Mouse (Mus musculus) brown adipose tissue, adult 24 weeks (tissue): ENCODE data around the gene Gba. TPM values are rescaled to one million over a fixed set of nuclear protein-coding genes. Genes with fewer than 3 reads are reported as not detected.

Experiments used
- H3K27ac ChIP-seq: fragments of 200-500 bp; replicated peaks from 2 replicates; pipeline ENCODE4 v1.5.1; 2012; ENCODE audit warnings: low read depth, mild to moderate bottlenecking, low read length
- H3K4me1 ChIP-seq: fragments of 200-500 bp; 2 replicates; pipeline ENCODE4 v1.6.1; 2012; ENCODE audit warnings: low read length, mixed read lengths; ENCODE audit not compliant: control insufficient read depth, insufficient read depth, insufficient read length
- H3K4me3 ChIP-seq: fragments of 200-500 bp; 2 replicates; pipeline ENCODE4 v1.5.1; 2012; ENCODE audit warnings: low read depth, mild to moderate bottlenecking, low read length, moderate library complexity; ENCODE audit not compliant: insufficient read depth
- polyA plus RNA-seq: library from polyadenylated mRNA; stranded (reverse); fragments of >200 nt; gene quantifications from 2 replicates; pipeline ENCODE4 v1.2.4, GENCODE M21; 2012; ENCODE audit not compliant: missing spikeins, insufficient read depth, insufficient read length

Gba gene
- polyA plus RNA-seq, 1 experiment = 18.2 TPM

DNA sequence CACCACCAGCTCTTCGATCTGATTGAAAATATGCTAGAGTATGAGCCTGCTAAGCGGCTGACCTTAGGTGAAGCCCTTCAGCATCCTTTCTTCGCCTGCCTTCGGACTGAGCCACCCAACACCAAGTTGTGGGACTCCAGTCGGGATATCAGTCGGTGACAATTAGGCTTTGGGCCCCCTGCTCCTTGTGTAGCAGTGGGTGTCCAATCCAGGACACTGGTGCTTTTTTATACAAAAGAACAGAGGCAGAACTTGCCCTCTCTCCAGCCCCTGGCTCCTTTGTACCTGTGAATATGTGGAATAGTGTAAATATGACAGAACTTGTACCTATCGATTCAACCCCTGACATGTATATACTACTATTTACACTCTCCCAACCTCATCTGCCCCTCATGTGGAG lies 26.3 kb upstream of the Gba start:
- Histone ChIP-seq H3K27ac (no peak overlapping the region), H3K4me3 (no peak overlapping the region), H3K4me1 (0 out of 2 replicates have a peak, but pooled peaks cover 5% of the 10 kb centered on the region)

DNA sequence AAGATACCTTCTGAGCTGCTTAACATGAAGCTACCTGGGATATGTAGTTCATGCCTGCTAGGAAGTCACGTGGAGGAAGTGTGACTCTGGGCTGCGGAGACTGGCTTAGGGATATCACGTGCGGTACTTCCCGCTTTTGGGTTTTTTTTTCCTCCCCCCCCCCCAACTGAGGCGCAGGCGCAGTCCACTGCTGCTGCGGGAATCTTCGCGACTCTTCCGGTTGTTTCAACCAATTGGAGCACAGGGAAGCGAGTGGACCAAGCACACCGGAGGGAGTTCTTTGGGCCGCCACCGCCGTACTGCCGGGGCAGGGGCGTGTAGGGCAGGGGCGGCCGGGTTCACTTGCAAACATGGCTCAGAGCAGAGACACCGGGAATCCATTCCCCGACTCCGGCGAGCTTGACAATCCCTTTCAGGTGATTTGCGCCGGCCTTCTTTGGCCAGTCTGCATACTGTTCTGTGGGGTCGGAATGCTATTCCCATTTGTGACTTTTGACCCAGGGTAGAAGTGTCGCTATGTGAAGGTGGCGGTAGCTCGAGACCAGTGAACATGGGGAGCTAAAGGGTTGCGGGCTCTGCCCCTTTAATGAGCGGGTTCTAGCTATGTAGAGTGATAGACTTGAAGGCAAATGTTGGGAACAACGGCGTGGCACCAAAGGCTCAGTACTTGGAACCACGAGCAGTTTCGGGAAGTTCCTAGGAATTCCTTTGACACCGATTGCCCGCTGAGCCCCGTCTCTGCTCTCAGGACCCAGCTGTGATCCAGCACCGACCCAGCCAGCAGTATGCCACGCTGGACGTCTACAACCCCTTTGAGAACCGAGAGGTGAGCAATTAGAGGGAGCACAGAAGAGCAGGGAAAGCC lies 25.3 kb upstream of the Gba start, which contains the start of gene Scamp3:
Gene Scamp3, plus strand, starts transcription at position 232 of the 865 bp plus-strand sequence.
- Histone ChIP-seq H3K4me3 (peak within 1 kb of the TSS; percentile 77), H3K4me1 (0 out of 2 replicates have a peak, but pooled peaks cover 5% of the 10 kb centered on the region), H3K27ac (peak within 1 kb of the TSS; percentile 50)

DNA sequence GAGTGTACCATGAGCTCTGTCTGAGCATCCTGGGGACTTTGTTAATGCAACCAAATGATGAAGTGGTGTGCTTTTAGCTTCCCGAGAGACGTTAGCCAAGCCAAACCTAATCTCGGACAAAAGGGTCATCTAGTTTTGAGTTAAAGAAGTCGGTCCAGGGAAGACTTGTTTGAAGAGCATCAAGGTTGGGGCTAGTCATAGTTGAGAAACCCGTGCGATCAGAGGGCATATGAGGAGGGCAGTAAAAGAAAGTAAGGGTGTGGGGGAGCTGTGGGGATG lies 24.7 kb upstream of the Gba start:
- Histone ChIP-seq H3K4me3 (peak overlapping the region; percentile 77), H3K27ac (peak overlapping the region; percentile 50), H3K4me1 (0 out of 2 replicates have a peak, but pooled peaks cover 5% of the 10 kb centered on the region)

- no peak overlapping the region; the same call in 1 of the 2 replicates for H3K4me3 ChIP-seq
- H3K4me1 ChIP-seq = 0 out of 2 replicates have a peak, but pooled peaks cover 5% of the 10 kb centered on the region
- no peak overlapping the region for H3K27ac ChIP-seq
Measured at GRCm38 (mm10) chr3:89179056-89179455, 23.7 kb upstream of the Gba start.

- Histone ChIP-seq H3K4me1 (peaks cover 5% of the 10 kb centered on the region; the same call in 1 of the 2 replicates), H3K4me3 (no peak overlapping the region), H3K27ac (no peak overlapping the region)
Measured at GRCm38 (mm10) chr3:89181749-89182500, 20.8 kb upstream of the Gba start.

DNA sequence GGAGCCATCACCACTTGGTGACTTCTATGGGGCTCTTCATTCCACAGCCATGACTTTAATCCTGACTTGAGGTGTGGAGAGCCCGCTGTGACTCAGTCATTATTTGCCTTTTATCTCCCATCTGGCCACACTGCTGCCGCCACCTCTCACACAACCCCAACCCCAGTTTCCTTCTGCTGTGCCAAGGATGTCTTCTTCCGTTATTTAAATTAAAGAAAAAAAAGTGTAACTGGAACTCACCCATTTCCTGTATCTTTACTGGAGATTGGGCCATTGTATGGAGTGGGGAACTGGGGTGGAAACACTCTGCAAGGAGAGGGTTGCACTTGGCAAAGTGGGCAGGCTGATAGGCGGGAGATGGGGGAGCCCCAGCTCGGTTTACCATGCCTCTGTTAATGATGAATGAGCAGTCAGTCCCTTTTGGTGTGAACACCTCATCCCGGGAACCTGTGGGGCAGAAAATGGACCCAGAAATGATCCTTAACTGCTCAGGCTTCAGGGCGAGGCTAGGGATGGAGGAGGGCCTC lies 20.1 kb upstream of the Gba start:
- H3K4me3 ChIP-seq = 0 out of 2 replicates have a peak overlapping the region, but pooled peaks have one; percentile 54
- peaks cover 5% of the 10 kb centered on the region; the same call in 1 of the 2 replicates for H3K4me1 ChIP-seq
- H3K27ac ChIP-seq = no peak overlapping the region

DNA sequence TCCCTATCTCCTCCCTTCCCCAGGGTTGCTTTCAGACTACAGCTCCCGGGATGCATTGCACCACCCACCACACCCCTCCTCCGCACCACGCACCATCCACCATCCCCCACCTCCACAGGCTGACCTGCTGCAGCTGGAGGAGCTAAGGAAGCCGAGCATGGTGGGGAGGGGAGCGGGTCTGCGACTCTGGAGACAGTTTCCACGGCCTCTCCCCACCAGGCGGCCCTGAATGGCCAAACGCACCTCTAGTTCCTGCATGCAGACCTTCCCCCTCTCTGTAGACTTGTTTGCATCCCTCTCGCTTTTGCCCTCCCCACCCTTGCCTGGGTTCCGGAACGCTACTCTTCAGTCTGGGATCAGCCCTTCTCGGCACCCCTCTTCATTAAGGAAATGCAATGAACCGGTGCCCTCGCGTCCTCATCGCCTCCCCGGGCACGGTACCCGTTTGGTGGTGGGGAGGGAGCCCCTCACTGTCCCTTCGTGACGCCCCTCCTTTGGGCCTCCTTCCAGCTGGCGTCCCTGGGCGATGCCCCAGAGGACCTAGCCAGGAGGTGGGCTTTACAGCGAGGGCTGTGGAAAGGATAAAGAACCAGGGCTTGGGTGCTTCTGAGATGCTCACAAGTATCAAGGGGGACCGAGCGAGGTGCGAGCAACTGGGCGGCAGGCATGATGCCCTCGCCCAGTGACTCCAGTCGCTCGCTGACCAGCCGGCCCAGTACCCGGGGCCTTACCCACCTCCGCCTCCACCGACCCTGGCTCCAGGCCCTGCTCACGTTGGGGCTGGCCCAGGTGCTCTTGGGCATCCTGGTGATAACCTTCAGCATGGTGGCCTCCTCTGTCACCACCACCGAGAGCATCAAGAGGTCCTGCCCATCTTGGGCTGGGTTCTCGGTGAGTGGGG lies 19.4 kb upstream of the Gba start, which contains the start of gene Fam189b:
Gene Fam189b, plus strand, starts transcription at position 86 of the 901 bp plus-strand sequence.
- peaks cover under 1% of the 10 kb centered on the region; the same call in 1 of the 2 replicates for H3K4me1 ChIP-seq
- H3K4me3 ChIP-seq = peak within 1 kb of the TSS; percentile 54
- H3K27ac ChIP-seq = no peak within 1 kb of the TSS

GRCm38 (mm10) chr3:89183959-89184315 lies 18.8 kb upstream of the Gba start:
- Histone ChIP-seq H3K27ac (no peak overlapping the region), H3K4me3 (peak overlapping the region; percentile 54), H3K4me1 (no peaks in the 10 kb centered on the region; the same call in 1 of the 2 replicates)

DNA sequence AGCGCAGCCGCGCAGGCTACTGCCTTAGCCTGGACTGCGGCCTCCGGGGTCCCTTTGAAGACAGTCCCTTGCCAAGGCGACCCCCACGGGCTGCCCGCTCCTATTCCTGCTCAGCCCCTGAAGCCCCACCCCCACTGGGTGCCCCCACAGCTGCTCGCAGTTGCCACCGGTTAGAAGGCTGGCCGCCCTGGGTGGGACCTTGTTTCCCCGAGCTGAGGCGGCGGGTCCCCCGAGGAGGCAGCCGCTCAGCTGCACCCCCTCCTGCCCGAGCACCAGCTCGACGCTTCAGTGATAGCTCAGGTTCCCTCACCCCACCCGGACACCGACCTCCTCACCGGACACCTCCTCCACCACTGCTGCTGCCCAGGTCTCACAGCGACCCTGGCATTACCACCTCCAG lies 15.5 kb upstream of the Gba start:
- Histone ChIP-seq H3K4me1 (no peaks in the 10 kb centered on the region; the same call in 1 of the 2 replicates), H3K4me3 (no peak overlapping the region), H3K27ac (no peak overlapping the region)

DNA sequence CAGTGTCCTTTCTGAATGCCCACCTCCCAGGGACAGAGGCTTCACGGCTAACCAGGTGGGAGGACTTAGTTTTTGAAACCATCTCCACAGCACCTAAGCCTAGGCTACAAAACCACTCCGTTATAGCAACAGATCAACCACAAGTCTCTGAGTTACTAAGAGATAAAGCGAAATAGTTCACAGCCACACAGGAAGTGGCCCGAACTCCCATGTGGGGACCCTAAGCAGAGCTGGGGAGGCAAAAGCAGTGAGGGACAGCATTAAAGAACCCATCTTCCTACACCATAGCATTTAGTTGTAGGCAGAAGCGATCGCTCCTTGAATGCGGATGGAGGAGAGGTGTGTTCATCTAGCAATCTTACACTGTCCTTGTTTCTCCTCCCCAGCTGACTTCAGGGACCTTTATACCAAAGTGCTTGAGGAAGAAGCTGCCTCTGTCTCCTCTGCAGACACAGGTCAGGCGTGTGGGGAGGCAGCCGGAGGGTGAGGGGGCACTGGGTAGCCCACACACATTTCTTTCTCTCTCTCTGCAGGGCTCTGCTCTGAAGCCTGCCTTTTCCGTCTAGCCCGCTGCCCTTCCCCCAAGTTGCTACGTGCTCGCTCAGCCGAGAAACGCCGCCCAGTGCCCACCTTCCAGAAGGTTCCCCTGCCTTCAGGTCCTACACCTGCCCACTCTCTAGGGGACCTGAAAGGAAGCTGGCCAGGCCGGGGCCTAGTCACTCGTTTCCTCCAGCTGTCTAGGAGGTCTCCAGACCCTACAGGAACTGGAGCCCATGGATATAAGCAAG lies 14.8 kb upstream of the Gba start:
- Histone ChIP-seq H3K4me3 (no peak overlapping the region), H3K27ac (no peak overlapping the region), H3K4me1 (no peaks in the 10 kb centered on the region; the same call in 1 of the 2 replicates)

DNA sequence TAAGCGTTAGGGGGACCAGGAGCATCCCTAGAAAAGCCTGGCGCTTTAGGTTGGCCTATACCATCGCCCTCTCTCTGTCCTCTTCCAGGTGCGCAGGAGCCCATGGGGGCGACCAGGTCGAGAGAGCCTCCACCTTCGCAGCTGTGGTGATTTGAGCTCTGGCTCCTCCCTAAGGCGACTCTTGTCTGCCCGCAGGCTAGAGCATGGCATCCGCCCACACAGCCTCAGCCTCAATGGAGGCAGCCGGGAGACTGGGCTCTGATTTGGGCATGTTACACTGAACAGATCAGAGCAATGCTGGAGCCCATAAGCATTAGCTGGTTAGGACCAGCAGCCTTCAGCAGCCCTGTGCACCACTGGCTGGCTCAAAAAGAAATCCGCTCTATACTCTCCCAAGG lies 14.3 kb upstream of the Gba start:
- Histone ChIP-seq H3K4me3 (no peak overlapping the region), H3K4me1 (no peaks in the 10 kb centered on the region; the same call in 1 of the 2 replicates), H3K27ac (no peak overlapping the region)

DNA sequence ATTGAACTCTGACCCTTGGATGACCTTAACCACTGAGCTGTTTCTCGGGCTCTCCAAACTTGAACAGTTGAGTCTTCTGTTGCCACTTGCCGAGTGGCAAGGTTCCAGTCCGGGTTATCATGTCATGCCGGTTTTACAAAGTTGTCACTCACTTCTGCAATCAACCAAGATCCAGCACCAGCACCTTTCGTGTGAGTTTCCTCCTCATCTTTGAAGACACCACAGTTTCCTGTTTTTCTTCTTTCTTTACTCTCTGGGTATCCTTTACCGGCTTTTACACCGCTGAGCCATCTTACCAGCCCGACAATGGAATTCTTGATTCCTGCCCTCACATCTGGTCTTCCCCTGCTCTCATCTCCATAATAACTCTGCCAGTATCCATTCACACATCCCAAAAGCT lies 12.3 kb upstream of the Gba start:
- H3K4me3 ChIP-seq = no peak overlapping the region
- no peak overlapping the region for H3K27ac ChIP-seq
- no peaks in the 10 kb centered on the region; the same call in 1 of the 2 replicates for H3K4me1 ChIP-seq

DNA sequence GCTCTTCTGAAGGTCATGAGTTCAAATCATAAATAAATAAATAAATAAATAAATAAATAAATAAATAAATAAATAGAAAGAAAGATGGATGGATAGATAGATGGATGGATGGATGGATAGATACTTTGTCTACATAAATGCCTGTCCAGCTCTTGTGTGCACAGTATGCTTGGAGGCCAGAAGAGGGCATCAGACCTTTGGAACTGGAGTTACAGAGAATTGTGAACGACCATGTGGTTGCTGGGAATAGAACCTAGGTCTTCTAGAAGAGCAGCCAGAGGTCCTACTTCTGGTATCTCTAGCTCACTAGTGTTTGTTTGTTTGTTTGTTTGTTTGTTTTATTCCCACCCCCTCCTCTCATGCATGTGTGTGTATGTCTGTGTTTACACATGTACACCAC lies 9.4 kb upstream of the Gba start:
- H3K4me3 ChIP-seq = no peak overlapping the region

DNA sequence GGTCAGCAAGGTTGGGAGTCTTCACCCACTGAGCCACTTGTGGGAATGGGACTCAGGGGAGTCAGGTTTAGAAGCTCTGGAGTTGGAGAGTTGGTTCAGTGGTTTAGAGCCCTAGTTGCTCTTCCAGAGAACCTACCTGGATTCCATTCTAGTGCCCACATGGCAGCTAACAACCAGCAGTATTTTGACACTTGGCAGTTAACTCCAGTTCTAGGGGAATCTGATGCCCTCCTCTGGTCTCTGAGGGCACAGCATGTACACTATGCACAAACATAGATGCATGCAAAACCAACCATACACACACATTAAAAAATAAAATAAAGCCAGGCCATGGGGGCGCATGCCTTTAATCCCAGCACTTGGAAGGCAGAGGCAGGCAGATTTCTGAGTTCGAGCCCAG lies 8.9 kb upstream of the Gba start:
- Histone ChIP-seq H3K4me3 (no peak overlapping the region), H3K4me1 (no peaks in the 10 kb centered on the region), H3K27ac (no peak overlapping the region)

More for the DNA sequence above, 9.4 kb upstream of the Gba start:
- H3K27ac ChIP-seq = no peak overlapping the region
- H3K4me1 ChIP-seq = no peaks in the 10 kb centered on the region
